Mouse (Mus musculus) spleen, embryonic (tissue): ENCODE data around the gene Ubald1.

Experiments
- CTCF ChIA-PET: fragments of 350-600 bp; sonication (Branson Sonifier 250); formaldehyde crosslinking; loops from one replicate; lab custom pipeline; 2022; lab: Charles Lee

Ubald1 gene

DNA sequence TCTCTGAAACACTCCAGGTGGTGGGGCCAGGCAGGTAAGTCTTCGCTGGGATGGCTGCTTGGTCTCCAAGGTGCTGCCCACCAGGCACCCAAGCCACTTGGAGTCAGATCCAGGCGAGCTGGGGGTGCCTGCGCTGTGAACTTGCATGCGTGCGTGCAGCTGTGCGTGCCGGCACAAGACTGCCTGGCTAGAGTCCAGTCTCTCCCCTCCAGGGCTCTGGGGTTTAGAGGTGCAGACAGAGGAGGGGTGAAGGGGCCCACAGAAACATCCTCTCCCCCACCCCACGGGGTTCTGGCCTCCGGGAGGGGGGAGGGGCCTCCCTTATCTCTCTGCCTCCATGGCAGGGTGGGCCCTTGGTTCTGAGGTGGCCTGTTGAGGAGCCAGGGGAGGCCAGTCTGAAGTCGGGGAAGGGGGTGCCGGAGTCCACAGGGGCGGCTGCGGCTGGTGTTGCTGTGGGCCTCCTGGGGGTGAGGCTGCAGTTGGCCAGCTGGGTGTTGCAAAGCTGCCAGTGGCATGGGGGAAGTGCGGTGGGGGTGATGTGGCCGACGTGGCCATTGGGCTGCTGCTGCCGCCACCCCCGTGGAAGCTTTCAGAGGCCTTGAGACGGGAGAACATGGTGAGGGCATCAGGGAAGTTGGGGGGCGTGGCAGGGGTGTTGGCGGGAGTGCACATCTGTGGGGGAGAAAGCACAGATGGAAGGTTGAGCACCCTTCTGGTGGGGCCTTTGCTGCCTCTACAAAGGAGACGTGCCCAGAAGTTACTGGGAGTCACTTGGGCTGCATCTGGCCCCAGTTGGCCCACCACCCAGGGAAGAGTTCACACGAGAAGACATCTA, 4.7 kb downstream of the Ubald1 start:
- CTCF ChIA-PET = interaction anchor here (0.6 kb wide), 2 partner anchors 29 to 38 kb away, joined by 3 to 8 read pairs; no protein-coding TSS in a partner anchor

- CTCF ChIA-PET = no interaction called here
These were observed 8.2 kb downstream of the Ubald1 start for GRCm38 (mm10) chr16:4871926-4872325.

DNA sequence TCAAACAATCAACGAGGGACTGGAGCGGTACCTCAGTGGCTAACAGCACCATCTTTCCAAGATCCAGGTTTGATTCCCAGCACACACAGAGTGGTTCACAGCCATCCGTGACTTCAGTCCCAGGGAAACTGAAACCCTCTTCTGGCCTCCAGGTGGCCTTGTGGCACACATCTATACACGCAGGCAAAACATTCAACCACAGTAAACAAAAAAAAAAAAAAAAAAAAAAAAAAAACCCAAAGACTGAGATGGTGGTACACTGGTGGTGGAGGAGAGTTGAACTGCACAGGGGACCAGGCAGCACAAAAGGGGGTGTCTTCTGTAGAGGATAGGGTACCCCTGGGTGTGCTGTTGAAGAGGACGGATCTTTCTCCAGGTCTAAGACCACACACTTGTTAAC, 9.6 kb downstream of the Ubald1 start:
- CTCF ChIA-PET = no interaction called here

- CTCF ChIA-PET = interaction anchor here (0.7 kb wide), 1 partner anchor 14 kb away, joined by 5 read pairs; no protein-coding TSS in a partner anchor
These were observed 13.9 kb downstream of the Ubald1 start for GRCm38 (mm10) chr16:4866101-4866695.

GRCm38 (mm10) chr16:4863742-4864141, 16.4 kb downstream of the Ubald1 start:
- CTCF ChIA-PET = no interaction called here

DNA sequence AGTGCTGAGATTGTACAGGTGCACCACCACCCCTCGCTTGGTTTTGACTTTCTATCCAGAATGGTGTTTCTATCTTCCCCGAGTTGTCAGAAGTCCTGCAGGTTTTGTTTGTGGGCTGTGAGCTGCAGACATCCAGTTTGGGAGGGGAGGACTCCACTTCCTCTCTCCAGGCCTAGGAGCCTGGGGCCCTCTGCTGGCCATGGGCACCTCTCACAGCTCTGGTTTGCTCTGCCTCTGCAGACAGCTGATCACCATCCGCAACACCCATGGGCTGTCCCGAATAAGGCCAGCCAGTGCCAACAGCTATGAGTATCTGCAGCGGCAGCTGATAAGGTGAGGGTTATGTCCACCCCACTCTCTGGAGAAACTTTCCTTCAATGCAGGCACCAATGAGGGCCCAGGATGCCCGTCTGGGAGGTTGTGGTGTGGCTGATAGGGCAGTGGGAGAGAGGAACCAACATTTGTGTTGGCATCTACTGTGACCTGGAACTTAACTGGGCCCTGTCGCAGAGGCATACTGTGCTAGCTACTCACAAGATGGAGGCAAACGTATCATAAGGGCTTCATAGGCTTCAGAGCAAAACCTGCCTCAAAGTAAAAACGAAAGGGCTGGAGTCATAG, 17.1 kb downstream of the Ubald1 start:
- CTCF ChIA-PET = no interaction called here

DNA sequence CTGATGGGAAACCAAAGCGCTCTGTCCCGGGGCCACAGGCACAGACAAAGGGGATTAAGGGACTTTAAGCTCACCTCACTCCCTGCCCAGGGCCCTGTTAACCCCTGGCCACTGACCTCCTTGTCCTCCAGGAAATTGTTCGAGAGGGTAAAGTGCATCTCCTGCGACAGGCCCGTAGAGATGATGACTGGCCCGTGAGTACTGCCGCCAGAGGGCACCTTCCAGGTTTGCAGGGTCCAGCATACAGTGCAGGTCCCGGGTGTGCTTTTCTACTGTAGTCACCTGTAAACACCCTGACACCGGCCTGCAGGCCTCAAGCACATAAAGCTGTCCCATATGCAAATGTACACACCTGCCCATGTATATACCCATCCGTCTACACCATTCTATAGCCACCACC, 18.7 kb downstream of the Ubald1 start:
- CTCF ChIA-PET = interaction anchor here (0.7 kb wide), 1 partner anchor 11 kb away, joined by 6 read pairs; no protein-coding TSS in a partner anchor

- CTCF ChIA-PET = no interaction called here
These were observed 25.0 kb downstream of the Ubald1 start for GRCm38 (mm10) chr16:4855046-4855650.

- CTCF ChIA-PET = no interaction called here
These were observed 29.0 kb downstream of the Ubald1 start for GRCm38 (mm10) chr16:4850938-4851628.

- CTCF ChIA-PET = interaction anchor here (0.5 kb wide), 1 partner anchor 11 kb away, joined by 6 read pairs; no protein-coding TSS in a partner anchor
These were observed 29.8 kb downstream of the Ubald1 start for GRCm38 (mm10) chr16:4850361-4850760.

DNA sequence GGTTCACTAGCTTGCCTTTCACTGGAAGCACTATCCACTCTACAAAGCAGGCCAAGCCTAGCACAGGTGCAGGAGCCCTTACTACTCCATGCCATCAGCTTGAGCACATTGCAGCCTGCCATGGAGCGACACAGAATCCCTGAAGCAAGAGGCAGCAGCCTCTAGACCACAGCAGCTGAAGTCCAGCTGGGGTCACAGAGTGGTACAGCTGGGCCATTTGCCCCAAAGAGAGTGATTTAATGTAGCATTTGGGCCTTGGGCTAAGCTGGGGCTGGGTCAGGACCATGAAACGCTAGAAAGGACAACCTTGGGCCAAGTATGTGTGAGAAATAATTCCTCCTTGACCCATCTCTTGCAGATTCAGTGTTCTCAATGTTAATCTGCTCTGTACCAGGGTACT, 32.0 kb downstream of the Ubald1 start:
- CTCF ChIA-PET = interaction anchor here (0.7 kb wide), 1 partner anchor 256 kb away, joined by 4 read pairs; no protein-coding TSS in a partner anchor

DNA sequence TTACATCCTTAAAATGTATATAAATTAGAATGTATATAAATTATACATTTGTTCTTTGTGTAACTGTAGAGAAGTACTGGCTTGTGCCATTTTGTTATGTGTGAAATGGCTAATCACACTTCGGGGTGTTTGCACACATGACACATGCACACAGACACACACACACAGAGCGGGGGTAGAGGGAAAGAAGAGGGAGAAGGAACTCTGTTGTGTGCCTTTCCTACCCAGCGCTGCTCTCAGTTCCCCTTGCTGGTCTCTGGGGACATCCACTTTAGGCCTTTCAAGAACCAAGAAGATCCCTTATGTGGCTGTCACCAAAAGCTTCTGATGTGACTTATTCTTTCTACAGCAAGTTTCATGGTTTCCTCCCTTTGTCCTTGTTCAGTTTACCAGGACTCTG, 33.1 kb downstream of the Ubald1 start:
- CTCF ChIA-PET = interaction anchor here (0.6 to 0.7 kb wide), 2 partner anchors 9 to 15 kb away, joined by 3 to 4 read pairs; no protein-coding TSS in a partner anchor

- CTCF ChIA-PET = no interaction called here
These were observed 39.9 kb downstream of the Ubald1 start for GRCm38 (mm10) chr16:4840231-4840630.

GRCm38 (mm10) chr16:4839552-4839951, 40.6 kb downstream of the Ubald1 start:
- CTCF ChIA-PET = no interaction called here

DNA sequence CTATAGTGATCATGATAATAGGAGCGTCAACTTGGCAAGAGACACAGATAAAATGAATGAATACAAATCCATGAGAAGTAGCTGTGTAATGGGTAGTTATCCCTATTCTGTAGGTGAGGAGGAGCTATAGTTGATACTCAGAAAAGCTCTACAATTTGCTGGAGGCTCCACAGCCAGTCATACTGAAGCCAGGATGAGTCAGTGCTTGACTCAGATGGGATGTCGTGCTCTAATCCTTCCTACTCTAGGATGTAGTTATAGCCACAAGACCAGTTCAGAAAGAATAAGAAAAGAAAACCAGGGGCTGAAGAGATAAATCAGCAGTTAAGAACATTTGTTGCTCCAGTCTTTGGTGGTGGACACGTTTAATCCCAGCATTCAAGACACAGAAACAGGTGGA, 42.5 kb downstream of the Ubald1 start:
- CTCF ChIA-PET = interaction anchor here (0.6 kb wide), 1 partner anchor 10 kb away, joined by 4 read pairs; no protein-coding TSS in a partner anchor

DNA sequence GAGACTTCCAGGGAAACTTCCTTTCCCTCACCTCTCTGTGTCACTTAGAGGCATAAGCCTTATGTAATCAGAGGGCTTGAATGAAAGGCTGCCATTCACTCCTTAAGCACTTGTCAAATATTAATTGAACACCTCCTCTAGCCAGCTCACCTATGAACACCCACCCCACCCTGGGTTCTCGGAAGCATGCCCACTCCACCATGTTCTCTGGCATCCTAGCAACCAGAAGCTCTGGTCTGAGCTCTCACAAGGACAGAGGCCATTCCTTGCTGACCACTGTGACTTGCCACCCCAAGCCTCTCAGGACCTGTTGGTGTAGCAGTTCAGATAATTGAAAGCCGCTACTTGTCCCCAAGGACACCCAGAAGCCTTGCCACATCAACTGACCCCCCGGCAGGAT, 44.9 kb downstream of the Ubald1 start, which contains the start of gene 4930562C15Rik:
Gene 4930562C15Rik (plus strand): TSS at position 226 of the 400 bp plus-strand sequence.
- CTCF ChIA-PET = interaction anchor here (0.8 kb wide), 1 partner anchor 19 kb away, joined by 3 read pairs; no protein-coding TSS in a partner anchor

DNA sequence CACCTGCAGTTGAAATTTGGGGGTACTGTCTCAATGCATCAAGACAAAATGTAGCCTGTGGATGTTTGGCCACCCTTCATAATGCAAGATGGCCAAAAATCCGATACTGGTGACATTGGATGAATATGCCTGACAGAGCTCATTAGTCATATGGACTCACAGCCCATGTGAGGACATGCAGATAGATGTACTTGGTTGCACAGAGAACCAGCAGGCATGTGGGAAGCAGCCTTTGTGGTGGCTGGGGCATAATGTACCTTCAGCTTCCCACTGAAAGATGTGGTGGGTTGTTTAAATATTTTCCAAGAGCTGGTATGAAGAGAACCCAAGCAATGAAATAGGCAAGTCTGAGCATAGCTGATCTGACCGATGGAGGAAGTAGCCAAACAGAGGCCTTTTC, 46.3 kb downstream of the Ubald1 start:
- CTCF ChIA-PET = no interaction called here

- CTCF ChIA-PET = interaction anchor here (0.6 kb wide), 1 partner anchor 15 kb away, joined by 3 read pairs; no protein-coding TSS in a partner anchor
These were observed 48.3 kb downstream of the Ubald1 start for GRCm38 (mm10) chr16:4831650-4832419.

GRCm38 (mm10) chr16:4829271-4829900, 50.7 kb downstream of the Ubald1 start:
- CTCF ChIA-PET = no interaction called here
